ENCODE assay signal across 26 mouse cellular contexts in genomic region chr2:84402713-84403112, GRCm38 (mm10).
"Had no signal": no experiment of that assay in that cellular context is flagged by ENCODE, and none has a peak within 500 bp of the region (broad histone marks: within the 10 kb centered on the region; RNA-seq: fewer than 3 reads in every experiment).

No protein-coding gene starts in this region.

- DNase-seq: gastrocnemius, postnatal 14 days; gastrocnemius, postnatal 36 days; heart, adult 11 months; heart, adult 2 months; heart, postnatal 14 days; heart, postnatal 36 days; kidney, adult 11 months; kidney, adult 2 months; kidney, adult 9 months; kidney, postnatal 14 days; kidney, postnatal 36 days; layer of hippocampus, adult 9-11 months; liver had no signal

- H3K4me1 ChIP-seq: heart, embryonic 13.5 days; heart, embryonic 15.5 days; hindbrain, embryonic 13.5 days; hindbrain, embryonic 15.5 days; kidney, embryonic 15.5 days; limb, embryonic 10.5 days; limb, embryonic 12.5 days had no signal

- H3K9me3 ChIP-seq: heart, embryonic 13.5 days; heart, embryonic 15.5 days; hindbrain, embryonic 13.5 days; hindbrain, embryonic 15.5 days; kidney, embryonic 15.5 days; limb, embryonic 10.5 days; limb, embryonic 12.5 days had no signal

- H3K4me3 ChIP-seq: heart, adult 2 months; heart, embryonic 13.5 days; heart, embryonic 15.5 days; hindbrain, embryonic 13.5 days; hindbrain, embryonic 15.5 days; kidney, embryonic 15.5 days; left cerebral cortex, adult 2 months; limb, embryonic 10.5 days; limb, embryonic 12.5 days had no signal

- H3K36me3 ChIP-seq: heart, embryonic 13.5 days; heart, embryonic 15.5 days; hindbrain, embryonic 13.5 days; hindbrain, embryonic 15.5 days; kidney, embryonic 15.5 days; limb, embryonic 10.5 days; limb, embryonic 12.5 days had no signal

- H3K9ac ChIP-seq: heart, embryonic 13.5 days; heart, embryonic 15.5 days; hindbrain, embryonic 13.5 days; hindbrain, embryonic 15.5 days; kidney, embryonic 15.5 days; limb, embryonic 12.5 days had no signal

- ATAC-seq: hindbrain, postnatal 0 days; intestine, embryonic 16.5 days had no signal

- H3K27me3 ChIP-seq: heart, embryonic 13.5 days; heart, embryonic 15.5 days; hindbrain, embryonic 13.5 days; hindbrain, embryonic 15.5 days; kidney, embryonic 15.5 days; limb, embryonic 12.5 days had no signal

- H3K27ac ChIP-seq: heart, adult 2 months; heart, embryonic 13.5 days; heart, embryonic 15.5 days; hindbrain, embryonic 13.5 days; hindbrain, embryonic 15.5 days; hindbrain, postnatal 0 days; kidney, embryonic 15.5 days; kidney, postnatal 0 days; left cerebral cortex, adult 2 months; limb, embryonic 10.5 days; limb, embryonic 12.5 days had no signal

- H3K4me2 ChIP-seq: heart, embryonic 11.5 days; heart, embryonic 13.5 days; heart, embryonic 15.5 days; hindbrain, embryonic 13.5 days; hindbrain, embryonic 15.5 days; kidney, embryonic 15.5 days; limb, embryonic 12.5 days; liver, embryonic 11.5 days had no signal
